Mouse (Mus musculus): Measurements from ENCODE around the gene Pstk. TPM values are rescaled to one million over a fixed set of nuclear protein-coding genes. Genes with fewer than 3 reads are reported as not detected.

The Pstk gene
- polyA plus RNA-seq (2015; fragmentation: Nextera tagmentation; extraction: Ambion mirVana): 64.2 and 64.6 TPM in 2 replicates

- Histone ChIP-seq H3K27ac (peak within 1 kb of the TSS; percentile 94), H3K9ac (ENCODE audit: low read depth, low read length) (peak within 1 kb of the TSS; percentile 69), H3K4me3 (replicated peaks; ENCODE audit: low read depth, low read length) (peak within 1 kb of the TSS; percentile 67), H3K36me3 (ENCODE audit: insufficient read depth, low read length) (0 out of 2 replicates have a peak, but pooled peaks cover 3% of the 10 kb centered on the region), H3K4me2 (ENCODE audit: low read length) (peak within 1 kb of the TSS; percentile 82), H3K4me1 (replicated peaks; ENCODE audit: insufficient read depth, low read length) (no peaks in the 10 kb centered on the region), H3K9me3 (replicated peaks; ENCODE audit: low read length) (no peaks in the 10 kb centered on the region), H3K27me3 (ENCODE audit: insufficient read depth, low read length) (no peaks in the 10 kb centered on the region)
- peak; percentile 95 for DNase-seq (ENCODE audit: low spot score)
- peak; percentile 93 for ATAC-seq (replicated peaks; ENCODE audit: low FRiP score, low read depth)
- WGBS: 5% methylated on average over 47 of the region's 47 CpGs
- peak; percentile 90 for TF ChIP-seq CTCF (IDR thresholded peaks at IDR 0.05; ENCODE audit: low read depth)
Observed at GRCm38 (mm10) chr7:131370648-131371469, at the start of gene Pstk. Gene Pstk (plus strand): TSS chr7:131371141.

GRCm38 (mm10) chr7:131322192-131322591 is 48.7 kb upstream of the Pstk start, which contains the start of gene Cuzd1:
Gene Cuzd1 (minus strand): TSS chr7:131322292.
- Histone ChIP-seq H3K4me3 (replicated peaks; ENCODE audit: low read depth, low read length) (no peak within 1 kb of the TSS), H3K4me1 (replicated peaks; ENCODE audit: insufficient read depth, low read length) (no peaks in the 10 kb centered on the region), H3K9me3 (replicated peaks; ENCODE audit: low read length) (no peaks in the 10 kb centered on the region), H3K27ac (no peak within 1 kb of the TSS), H3K9ac (ENCODE audit: low read depth, low read length) (no peak within 1 kb of the TSS), H3K27me3 (ENCODE audit: insufficient read depth, low read length) (no peaks in the 10 kb centered on the region), H3K4me2 (ENCODE audit: low read length) (no peak within 1 kb of the TSS), H3K36me3 (ENCODE audit: insufficient read depth, low read length) (no peaks in the 10 kb centered on the region)
- no peak for DNase-seq (ENCODE audit: low spot score)
- TF ChIP-seq CTCF (IDR thresholded peaks at IDR 0.05; ENCODE audit: low read depth): no peak
- ATAC-seq (replicated peaks; ENCODE audit: low FRiP score, low read depth): no peak
- WGBS: 50% methylated on average over 2 of the region's 2 CpGs

- 70% methylated on average over 5 of the region's 5 CpGs for WGBS
- no peak overlapping the region for H3K9ac ChIP-seq (ENCODE audit: low read depth, low read length)
- no peak for ATAC-seq (replicated peaks; ENCODE audit: low FRiP score, low read depth)
- no peak for DNase-seq (ENCODE audit: low spot score)
- H3K27me3 ChIP-seq (ENCODE audit: insufficient read depth, low read length): no peaks in the 10 kb centered on the region
- H3K4me3 ChIP-seq (replicated peaks; ENCODE audit: low read depth, low read length): no peak overlapping the region
- H3K4me1 ChIP-seq (replicated peaks; ENCODE audit: insufficient read depth, low read length): no peaks in the 10 kb centered on the region
- TF ChIP-seq CTCF (IDR thresholded peaks at IDR 0.05; ENCODE audit: low read depth): peak; percentile 32; the same call in 1 of the 2 replicates
- H3K4me2 ChIP-seq (ENCODE audit: low read length): no peak overlapping the region
- no peaks in the 10 kb centered on the region for H3K9me3 ChIP-seq (replicated peaks; ENCODE audit: low read length)
- H3K36me3 ChIP-seq (ENCODE audit: insufficient read depth, low read length): no peaks in the 10 kb centered on the region
- H3K27ac ChIP-seq: no peak overlapping the region
Observed at GRCm38 (mm10) chr7:131327054-131327453, 43.9 kb upstream of the Pstk start.

GRCm38 (mm10) chr7:131329416-131329815 is 41.5 kb upstream of the Pstk start, which contains the start of gene Fam24b:
Gene Fam24b (minus strand): TSS chr7:131329516.
- Histone ChIP-seq H3K9ac (ENCODE audit: low read depth, low read length) (no peak within 1 kb of the TSS), H3K4me2 (ENCODE audit: low read length) (no peak within 1 kb of the TSS), H3K27ac (no peak within 1 kb of the TSS), H3K27me3 (ENCODE audit: insufficient read depth, low read length) (no peaks in the 10 kb centered on the region), H3K36me3 (ENCODE audit: insufficient read depth, low read length) (no peaks in the 10 kb centered on the region), H3K4me1 (replicated peaks; ENCODE audit: insufficient read depth, low read length) (no peaks in the 10 kb centered on the region), H3K4me3 (replicated peaks; ENCODE audit: low read depth, low read length) (no peak within 1 kb of the TSS), H3K9me3 (replicated peaks; ENCODE audit: low read length) (no peaks in the 10 kb centered on the region)
- no peak for ATAC-seq (replicated peaks; ENCODE audit: low FRiP score, low read depth)
- no peak for DNase-seq (ENCODE audit: low spot score)
- 87% methylated on average over 5 of the region's 5 CpGs for WGBS
- no peak for TF ChIP-seq CTCF (IDR thresholded peaks at IDR 0.05; ENCODE audit: low read depth)

- no peak for TF ChIP-seq CTCF (IDR thresholded peaks at IDR 0.05; ENCODE audit: low read depth)
- Histone ChIP-seq H3K27me3 (ENCODE audit: insufficient read depth, low read length) (no peaks in the 10 kb centered on the region), H3K4me3 (replicated peaks; ENCODE audit: low read depth, low read length) (no peak overlapping the region), H3K9me3 (replicated peaks; ENCODE audit: low read length) (no peaks in the 10 kb centered on the region), H3K36me3 (ENCODE audit: insufficient read depth, low read length) (no peaks in the 10 kb centered on the region), H3K27ac (no peak overlapping the region), H3K9ac (ENCODE audit: low read depth, low read length) (no peak overlapping the region), H3K4me1 (replicated peaks; ENCODE audit: insufficient read depth, low read length) (no peaks in the 10 kb centered on the region), H3K4me2 (ENCODE audit: low read length) (no peak overlapping the region)
- 64% methylated on average over 2 of the region's 2 CpGs for WGBS
- DNase-seq (ENCODE audit: low spot score) (no peak), ATAC-seq (replicated peaks; ENCODE audit: low FRiP score, low read depth) (no peak)
Observed at GRCm38 (mm10) chr7:131331688-131332087, 39.3 kb upstream of the Pstk start.

GRCm38 (mm10) chr7:131333564-131333963 is 37.4 kb upstream of the Pstk start, which contains the start of gene Fam24a:
Gene Fam24a (plus strand): TSS chr7:131333864.
- H3K27ac ChIP-seq: no peak within 1 kb of the TSS
- ATAC-seq (replicated peaks; ENCODE audit: low FRiP score, low read depth): no peak
- H3K27me3 ChIP-seq (ENCODE audit: insufficient read depth, low read length): no peaks in the 10 kb centered on the region
- 24% methylated on average over 1 of the region's 1 CpGs for WGBS
- H3K36me3 ChIP-seq (ENCODE audit: insufficient read depth, low read length): no peaks in the 10 kb centered on the region
- DNase-seq (ENCODE audit: low spot score): no peak
- no peak within 1 kb of the TSS for H3K4me3 ChIP-seq (replicated peaks; ENCODE audit: low read depth, low read length)
- H3K4me1 ChIP-seq (replicated peaks; ENCODE audit: insufficient read depth, low read length): no peaks in the 10 kb centered on the region
- H3K9me3 ChIP-seq (replicated peaks; ENCODE audit: low read length): no peaks in the 10 kb centered on the region
- no peak within 1 kb of the TSS for H3K9ac ChIP-seq (ENCODE audit: low read depth, low read length)
- TF ChIP-seq CTCF (IDR thresholded peaks at IDR 0.05; ENCODE audit: low read depth): no peak
- no peak within 1 kb of the TSS for H3K4me2 ChIP-seq (ENCODE audit: low read length)
